ENCODE assay signal across 17 mouse cellular contexts in the genomic region with DNA sequence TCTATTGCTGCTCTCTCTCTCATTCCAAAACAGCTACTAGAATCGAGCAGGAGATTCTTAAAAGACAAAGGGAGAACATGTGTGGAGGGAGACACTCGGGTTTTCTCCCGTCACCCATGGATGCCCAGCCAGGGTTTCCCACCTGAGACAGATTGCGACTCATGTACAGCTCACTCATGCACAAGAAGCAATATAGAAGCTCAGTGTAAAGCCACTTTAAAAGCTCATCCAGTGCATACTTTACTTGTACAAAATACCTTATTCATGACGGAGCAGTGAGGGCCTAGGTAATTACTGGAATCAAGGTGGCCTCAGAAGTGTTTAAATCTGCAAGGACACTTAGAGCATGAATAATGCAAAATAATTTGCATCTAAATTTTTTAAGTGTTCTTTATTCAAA. TPM values are rescaled to one million over a fixed set of nuclear protein-coding genes. Genes with fewer than 3 reads are reported as not detected.
DNase-seq lines count a peak whose midpoint lies in the region; ATAC-seq lines count a peak whose summit lies in the region.
"Had no signal": no experiment of that assay in that cellular context is flagged by ENCODE, and none has a peak within 500 bp of the region (broad histone marks: within the 10 kb centered on the region; RNA-seq: fewer than 3 reads in every experiment).

No protein-coding gene starts in this region.

- peak overlapping the region; percentile 56 for H3K27ac ChIP-seq in kidney, embryonic 16.5 days (ENCODE audit: low read length)
- H3K27ac ChIP-seq in midbrain, embryonic 13.5 days: no peak overlapping the region
- no peak overlapping the region for H3K27ac ChIP-seq in midbrain, embryonic 11.5 days (ENCODE audit: low read depth, low read length)
- H3K27ac ChIP-seq: embryonic facial prominence, embryonic 12.5 days; forebrain, embryonic 10.5 days; stomach, postnatal 0 days had no signal

- H3K9me3 ChIP-seq in kidney, embryonic 16.5 days (ENCODE audit: low read length): no peaks in the 10 kb centered on the region
- H3K9me3 ChIP-seq in midbrain, embryonic 13.5 days: no peaks in the 10 kb centered on the region
- no peaks in the 10 kb centered on the region for H3K9me3 ChIP-seq in midbrain, embryonic 11.5 days (ENCODE audit: control insufficient read depth, low read length)
- H3K9me3 ChIP-seq: embryonic facial prominence, embryonic 12.5 days; forebrain, embryonic 10.5 days had no signal

- no peak overlapping the region; the same call in 1 of the 2 replicates for H3K9ac ChIP-seq in kidney, embryonic 16.5 days (replicated peaks; ENCODE audit: low read length)
- no peak overlapping the region for H3K9ac ChIP-seq in midbrain, embryonic 13.5 days (replicated peaks)
- H3K9ac ChIP-seq in midbrain, embryonic 11.5 days (ENCODE audit: low read length): no peak overlapping the region
- H3K9ac ChIP-seq: embryonic facial prominence, embryonic 12.5 days had no signal

- H3K4me1 ChIP-seq in kidney, embryonic 16.5 days (ENCODE audit: insufficient read depth, low read length): peaks cover 43% of the 10 kb centered on the region
- peaks cover 38% of the 10 kb centered on the region for H3K4me1 ChIP-seq in midbrain, embryonic 13.5 days (replicated peaks)
- peaks cover 36% of the 10 kb centered on the region for H3K4me1 ChIP-seq in midbrain, embryonic 11.5 days (ENCODE audit: control insufficient read depth, insufficient read depth, low read length)

- no peak overlapping the region for H3K4me3 ChIP-seq in kidney, embryonic 16.5 days (ENCODE audit: low read length)
- no peak overlapping the region for H3K4me3 ChIP-seq in midbrain, embryonic 13.5 days (replicated peaks)
- no peak overlapping the region for H3K4me3 ChIP-seq in midbrain, embryonic 11.5 days (ENCODE audit: low read depth, low read length)
- H3K4me3 ChIP-seq: embryonic facial prominence, embryonic 12.5 days; forebrain, embryonic 10.5 days had no signal

- WGBS in kidney, embryonic 16.5 days: 47% methylated on average over 5 of the region's 5 CpGs
- WGBS in midbrain, embryonic 13.5 days: 51% methylated on average over 5 of the region's 5 CpGs
- 60% methylated on average over 5 of the region's 5 CpGs for WGBS in midbrain, embryonic 11.5 days

- H3K36me3 ChIP-seq in kidney, embryonic 16.5 days (ENCODE audit: insufficient read depth, low read length): 0 out of 2 replicates have a peak, but pooled peaks cover 3% of the 10 kb centered on the region
- H3K36me3 ChIP-seq in midbrain, embryonic 13.5 days: no peaks in the 10 kb centered on the region
- no peaks in the 10 kb centered on the region for H3K36me3 ChIP-seq in midbrain, embryonic 11.5 days (ENCODE audit: control insufficient read depth, insufficient read depth, low read length)
- H3K36me3 ChIP-seq: embryonic facial prominence, embryonic 12.5 days had no signal

- DNase-seq in frontal cortex, adult 2 months (ENCODE audit: extremely low spot score in 1 of 2, low spot score in 1 of 2): no peak
- DNase-seq in kidney, postnatal 14 days: no peak
- DNase-seq in midbrain, embryonic 11.5 days (ENCODE audit: low spot score, missing footprints): no peak
- no peak for DNase-seq in cerebellum, postnatal 14 days
- DNase-seq: heart, postnatal 36 days; kidney, postnatal 25 days; layer of hippocampus, postnatal 36 days; right cerebral cortex, postnatal 14 days; thymus, postnatal 36 days had no signal

- no peaks in the 10 kb centered on the region for H3K27me3 ChIP-seq in kidney, embryonic 16.5 days (ENCODE audit: insufficient read depth, low read length)
- no peaks in the 10 kb centered on the region for H3K27me3 ChIP-seq in midbrain, embryonic 13.5 days
- H3K27me3 ChIP-seq in midbrain, embryonic 11.5 days (ENCODE audit: control insufficient read depth, insufficient read depth, low read length): no peaks in the 10 kb centered on the region
- H3K27me3 ChIP-seq: embryonic facial prominence, embryonic 12.5 days had no signal

- 0 out of 2 replicates have a peak, but pooled peaks have one; percentile 7 for ATAC-seq in frontal cortex, adult (ENCODE audit: low TSS enrichment)
- ATAC-seq in kidney, embryonic 16.5 days (ENCODE audit: low FRiP score, low TSS enrichment): no peak
- ATAC-seq in midbrain, embryonic 13.5 days: 0 out of 2 replicates have a peak, but pooled peaks have one; percentile 30
- no peak for ATAC-seq in midbrain, embryonic 11.5 days (ENCODE audit: low FRiP score)
- ATAC-seq: inflammation-experienced regulatory T-cells, adult 6 months; lung, postnatal 0 days had no signal

- H3K4me2 ChIP-seq in kidney, embryonic 16.5 days (replicated peaks; ENCODE audit: low read depth, low read length): no peak overlapping the region
- H3K4me2 ChIP-seq in midbrain, embryonic 13.5 days (replicated peaks): no peak overlapping the region
- H3K4me2 ChIP-seq in midbrain, embryonic 11.5 days: no peak overlapping the region
- H3K4me2 ChIP-seq: embryonic facial prominence, embryonic 12.5 days had no signal

RNA-seq across cellular contexts. Expression of gene Zeb2, which starts 45.9 kb away (rescaled TPM):
- polyA plus RNA-seq in frontal cortex, adult 2 months (2012; rRNA removed): 97.6 and 109 TPM in 2 replicates
- polyA plus RNA-seq in kidney, embryonic 16.5 days (2015; fragmentation: Nextera tagmentation; extraction: Ambion mirVana): 49.3 and 57.6 TPM in 2 replicates
- 38.9 and 50.2 TPM in 2 replicates for polyA plus RNA-seq in midbrain, embryonic 13.5 days (2015; fragmentation: Nextera tagmentation; extraction: Ambion mirVana)
- polyA plus RNA-seq in midbrain, embryonic 11.5 days (2014; fragmentation: Nextera tagmentation; extraction: Ambion mirVana): 61.2 and 69.9 TPM in 2 replicates

Comparison
In these comparisons a context has a peak if more than half of its experiments do, and no peak if none do; other contexts are left out.
1. ATAC-seq: peak in frontal cortex, adult (single experiment) and midbrain, embryonic 13.5 days (single experiment); none in kidney, embryonic 16.5 days (single experiment) and midbrain, embryonic 11.5 days (single experiment).